16 mouse cellular contexts compared by ENCODE assay signal in the genomic region with DNA sequence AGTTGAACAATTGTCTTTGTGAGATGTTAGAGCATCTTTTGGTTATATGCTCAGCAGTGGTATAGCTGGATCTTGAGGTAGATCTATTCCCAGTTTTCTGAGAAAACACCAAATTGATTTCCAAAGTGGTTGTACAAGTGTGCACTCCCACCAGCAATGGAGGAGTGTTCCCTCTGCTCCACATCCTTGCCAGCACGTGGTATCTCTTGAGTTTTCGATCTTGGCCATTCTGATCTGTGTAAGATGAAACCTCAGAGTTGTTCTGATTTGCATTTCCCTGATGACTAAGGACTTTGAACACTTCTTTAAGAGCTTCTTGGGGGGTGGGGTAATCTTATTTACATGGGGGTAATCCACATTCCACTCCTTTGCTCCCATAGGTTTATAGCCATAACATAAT.
"Had no signal": no experiment of that assay in that cellular context is flagged by ENCODE, and none has a peak within 500 bp of the region (broad histone marks: within the 10 kb centered on the region; RNA-seq: fewer than 3 reads in every experiment).

No protein-coding gene starts in this region.

- H3K9me3 ChIP-seq: neural tube, embryonic 13.5 days; neural tube, embryonic 15.5 days; stomach, embryonic 15.5 days had no signal

- H3K27ac ChIP-seq: neural tube, embryonic 13.5 days; neural tube, embryonic 15.5 days; stomach, embryonic 15.5 days; stomach, postnatal 0 days had no signal

- H3K4me3 ChIP-seq: neural tube, embryonic 13.5 days; neural tube, embryonic 15.5 days; stomach, embryonic 15.5 days had no signal

- H3K27me3 ChIP-seq: neural tube, embryonic 13.5 days; neural tube, embryonic 15.5 days; stomach, embryonic 15.5 days had no signal

- H3K9ac ChIP-seq: neural tube, embryonic 13.5 days; neural tube, embryonic 15.5 days; stomach, embryonic 15.5 days had no signal

- DNase-seq: retina, postnatal 1 day; right cerebral cortex, adult 18-20 months; right cerebral cortex, postnatal 14 days; right cerebral cortex, postnatal 25 days; right cerebral cortex, postnatal 4 days; spleen, adult 18-20 months; thymus, adult 18-20 months; thymus, adult 2 months; thymus, postnatal 14 days; thymus, postnatal 25 days; thymus, postnatal 36 days; thymus, postnatal 4 days had no signal

- H3K4me1 ChIP-seq: neural tube, embryonic 13.5 days; neural tube, embryonic 15.5 days; stomach, embryonic 15.5 days had no signal

- H3K36me3 ChIP-seq: neural tube, embryonic 13.5 days; neural tube, embryonic 15.5 days; stomach, embryonic 15.5 days had no signal

- H3K4me2 ChIP-seq: neural tube, embryonic 13.5 days; neural tube, embryonic 15.5 days; stomach, embryonic 15.5 days had no signal
